Mouse (Mus musculus) hematopoietic multipotent progenitor cell, adult 10-12 weeks (in vitro differentiated cells): ENCODE measurements around the gene Ccl2. TPM values are rescaled to one million over a fixed set of nuclear protein-coding genes. Genes with fewer than 3 reads are reported as not detected.

Experiments
- polyA plus RNA-seq: library from polyadenylated mRNA; stranded (reverse); fragments of >175 nt; gene quantifications from 2 replicates; pipeline ENCODE4 v1.2.3, GENCODE M21; 2012; ENCODE audit warnings: low replicate concordance

The Ccl2 gene
- 0.29 and 0.40 TPM in 2 replicates for polyA plus RNA-seq

DNA sequence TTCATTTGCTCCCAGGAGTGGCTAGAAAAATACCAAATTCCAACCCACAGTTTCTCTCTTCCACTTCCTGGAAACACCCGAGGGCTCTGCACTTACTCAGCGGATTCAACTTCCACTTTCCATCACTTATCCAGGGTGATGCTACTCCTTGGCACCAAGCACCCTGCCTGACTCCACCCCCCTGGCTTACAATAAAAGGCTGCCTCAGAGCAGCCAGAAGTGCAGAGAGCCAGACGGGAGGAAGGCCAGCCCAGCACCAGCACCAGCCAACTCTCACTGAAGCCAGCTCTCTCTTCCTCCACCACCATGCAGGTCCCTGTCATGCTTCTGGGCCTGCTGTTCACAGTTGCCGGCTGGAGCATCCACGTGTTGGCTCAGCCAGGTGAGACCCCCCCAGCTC is at the start of gene Ccl2:
TSS of gene Ccl2 (plus strand) at position 216 of the 400 bp plus-strand sequence.

GRCm38 (mm10) chr11:82038535-82038934 is 3.2 kb downstream of the Ccl2 start, which contains the start of gene Gm17268:
Gene Gm17268 (minus strand): TSS chr11:82038562.

DNA sequence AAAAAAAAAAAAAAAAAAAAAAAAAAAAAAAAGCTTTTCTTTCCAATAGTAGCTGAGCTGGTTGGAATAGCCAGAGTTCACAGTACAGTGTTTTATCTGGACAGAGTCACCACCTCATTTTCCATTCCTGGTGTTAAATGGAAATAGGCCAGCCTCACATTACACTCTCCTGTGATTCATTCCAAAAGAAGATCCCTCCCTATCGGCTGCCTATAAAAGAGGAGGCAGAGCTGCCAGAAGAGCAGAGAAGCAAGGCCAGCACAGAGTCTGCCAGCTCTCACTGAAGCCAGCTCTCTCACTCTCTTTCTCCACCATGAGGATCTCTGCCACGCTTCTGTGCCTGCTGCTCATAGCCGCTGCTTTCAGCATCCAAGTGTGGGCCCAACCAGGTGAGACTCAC is 10.1 kb downstream of the Ccl2 start, which contains the start of gene Ccl7:
TSS of gene Ccl7 (plus strand) at position 242 of the 400 bp plus-strand sequence.

DNA sequence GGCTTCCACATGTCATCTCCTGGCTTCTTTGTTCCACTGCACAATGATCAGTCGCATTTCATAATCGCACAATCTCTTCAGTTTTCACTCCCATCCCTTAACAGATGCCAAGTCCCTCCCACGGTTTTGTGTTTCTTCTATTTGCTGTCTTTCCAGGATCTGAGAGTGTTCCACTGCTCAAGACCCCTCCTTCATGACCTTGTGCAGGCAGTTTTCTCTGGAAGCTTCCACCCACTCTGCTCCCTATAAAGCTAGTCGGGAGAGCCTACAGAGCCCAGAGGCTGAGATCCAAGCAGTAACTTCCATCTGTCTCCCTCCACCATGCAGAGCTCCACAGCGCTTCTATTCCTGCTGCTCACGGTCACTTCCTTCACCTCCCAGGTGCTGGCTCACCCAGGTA is 22.3 kb downstream of the Ccl2 start, which contains the start of gene Ccl11:
TSS of gene Ccl11 (plus strand) at position 178 of the 400 bp plus-strand sequence.

Other genes with a start within 250 kb of the Ccl2 start
- gene 5530401A14Rik, start 174.9 kb upstream of the Ccl2 start, polyA plus RNA-seq: not detected in 2 replicates
- gene Asic2, start 67.1 kb upstream of the Ccl2 start, polyA plus RNA-seq: not detected in 2 replicates
- gene Gm17268, start 3.0 kb downstream of the Ccl2 start, polyA plus RNA-seq: not detected in 2 replicates
- not detected in 2 replicates for gene Ccl7, start 10.1 kb downstream of the Ccl2 start, polyA plus RNA-seq
- gene Ccl11, start 22.3 kb downstream of the Ccl2 start, polyA plus RNA-seq: not detected in 2 replicates
- not detected in 2 replicates for gene Ccl12, start 66.3 kb downstream of the Ccl2 start, polyA plus RNA-seq
- gene Ccl8, start 79.6 kb downstream of the Ccl2 start, polyA plus RNA-seq: not detected in 2 replicates